Mouse (Mus musculus) layer of hippocampus, postnatal 25 days (tissue): Measurements from ENCODE around the gene Ddit4. TPM values are rescaled to one million over a fixed set of nuclear protein-coding genes. Genes with fewer than 3 reads are reported as not detected.

Experiments
- total RNA-seq, 2 experiments: library from RNA; stranded (reverse); gene quantifications; 2 replicates each; pipeline ENCODE4 v1.2.3; 2021

Gene Ddit4
- total RNA-seq, 2 experiments from 2014 or later, result 77.1 to 100.0 TPM

Other genes starting within 250 kb of the Ddit4 start
- 10 to 100 TPM; 94.0 to 99.5 TPM for gene Micu1, start 249.4 kb downstream of the Ddit4 start, total RNA-seq
- 10 to 100 TPM; 53.3 to 54.0 TPM for gene Dnajb12, start 72.3 kb downstream of the Ddit4 start, total RNA-seq
- gene Ascc1, start 51.0 kb upstream of the Ddit4 start, total RNA-seq, result 10 to 100 TPM; 16.7 to 18.1 TPM
- 10 to 100 TPM; 59.3 to 77.3 TPM for gene Anapc16, start 51.3 kb upstream of the Ddit4 start, total RNA-seq
- 100 to 1,000 TPM; 509 to 518 TPM for gene Spock2, start 154.4 kb upstream of the Ddit4 start, total RNA-seq